Mouse (Mus musculus) monocyte, adult 5-6 weeks (primary cell): Measurements from ENCODE around the gene Ndufv1. TPM values are rescaled to one million over a fixed set of nuclear protein-coding genes. Genes with fewer than 3 reads are reported as not detected.

ENCODE experiments used
- ATAC-seq: fragments of 153-309, 156-312 bp; replicated peaks from 2 replicates; pipeline ENCODE4 v1.8.0; 2017; ENCODE audit warnings: mild to moderate bottlenecking; ENCODE audit not compliant: low TSS enrichment, insufficient number of reproducible peaks, severe bottlenecking, poor library complexity, low FRiP score
- total RNA-seq: library from RNA; stranded (forward); fragments of 200-1000, 200-491, 200-594 nt; gene quantifications from 3 replicates; pipeline ENCODE4 v1.2.3, GENCODE M21; 2017

The Ndufv1 gene
- total RNA-seq, 1 experiment from 2014 or later, result 108 TPM

DNA sequence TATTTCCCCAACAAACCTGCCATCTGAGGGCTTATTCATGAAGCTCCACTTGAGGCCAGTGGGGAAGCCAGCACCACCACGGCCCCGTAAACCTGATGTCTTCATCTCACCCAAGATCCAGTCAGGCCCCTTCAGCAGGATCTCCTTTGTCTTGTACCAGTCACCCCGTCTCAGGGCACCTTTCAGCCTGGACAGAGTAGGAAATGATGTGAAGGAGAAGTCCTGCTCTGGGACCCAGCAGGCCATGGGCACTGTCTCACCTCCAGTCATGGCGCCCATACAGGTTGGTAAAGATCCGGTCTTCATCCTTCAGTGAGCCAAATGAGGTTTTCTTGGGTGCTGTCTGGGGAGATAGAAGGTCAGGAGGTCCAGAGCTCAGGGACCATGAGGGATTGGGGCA is 1.5 kb downstream of the Ndufv1 start:
- no peak for ATAC-seq

GRCm38 (mm10) chr19:4005971-4006370 is 6.6 kb downstream of the Ndufv1 start:
- no peak for ATAC-seq

DNA sequence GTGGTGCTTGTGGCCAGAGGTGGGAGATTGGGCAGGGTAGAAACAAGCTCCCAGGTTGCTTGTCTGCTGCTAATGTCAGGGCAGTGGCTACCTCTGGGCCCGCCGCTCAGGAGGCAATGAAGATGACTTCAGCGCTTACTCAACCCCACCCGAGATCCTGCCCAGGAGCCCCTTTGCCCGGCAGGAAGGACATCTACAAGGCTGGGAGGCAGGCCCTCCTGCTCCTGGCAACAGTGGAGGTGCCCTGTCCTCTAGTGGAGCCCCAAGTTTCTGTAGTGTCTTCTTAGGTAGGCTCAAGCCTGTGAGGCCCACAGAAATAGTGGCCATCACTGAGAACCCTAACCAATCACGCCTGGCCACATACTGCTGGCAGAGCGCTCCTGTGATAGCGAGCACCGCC is 7.5 kb downstream of the Ndufv1 start:
- ATAC-seq, result no peak

DNA sequence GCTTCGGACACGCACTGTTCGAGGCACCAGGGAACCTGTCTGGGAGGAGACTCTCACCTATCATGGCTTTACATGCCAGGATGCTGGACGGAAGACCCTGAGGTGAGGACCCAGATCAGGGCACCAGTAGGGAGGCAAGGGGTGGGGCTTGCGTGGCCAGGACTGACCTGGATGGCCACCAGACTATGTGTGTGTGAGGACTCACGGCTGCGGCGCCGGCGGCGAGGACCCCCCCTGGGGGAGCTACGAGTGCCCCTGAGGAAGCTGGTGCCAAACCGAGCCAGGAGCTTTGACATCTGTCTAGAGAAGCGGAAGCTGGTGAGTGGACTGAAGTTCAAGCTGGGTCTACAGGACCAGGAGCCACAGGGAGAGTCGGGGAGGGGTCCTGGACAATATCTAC is 8.3 kb downstream of the Ndufv1 start:
- no peak for ATAC-seq

- ATAC-seq, result no peak
Measured at GRCm38 (mm10) chr19:4003641-4004040, 9.0 kb downstream of the Ndufv1 start.

- no peak for ATAC-seq
Measured at GRCm38 (mm10) chr19:4003112-4003511, 9.5 kb downstream of the Ndufv1 start, which contains the start of gene Doc2g. Doc2g (plus strand) TSS chr19:4003313.

GRCm38 (mm10) chr19:4001752-4002151 is 10.9 kb downstream of the Ndufv1 start:
- no peak for ATAC-seq

DNA sequence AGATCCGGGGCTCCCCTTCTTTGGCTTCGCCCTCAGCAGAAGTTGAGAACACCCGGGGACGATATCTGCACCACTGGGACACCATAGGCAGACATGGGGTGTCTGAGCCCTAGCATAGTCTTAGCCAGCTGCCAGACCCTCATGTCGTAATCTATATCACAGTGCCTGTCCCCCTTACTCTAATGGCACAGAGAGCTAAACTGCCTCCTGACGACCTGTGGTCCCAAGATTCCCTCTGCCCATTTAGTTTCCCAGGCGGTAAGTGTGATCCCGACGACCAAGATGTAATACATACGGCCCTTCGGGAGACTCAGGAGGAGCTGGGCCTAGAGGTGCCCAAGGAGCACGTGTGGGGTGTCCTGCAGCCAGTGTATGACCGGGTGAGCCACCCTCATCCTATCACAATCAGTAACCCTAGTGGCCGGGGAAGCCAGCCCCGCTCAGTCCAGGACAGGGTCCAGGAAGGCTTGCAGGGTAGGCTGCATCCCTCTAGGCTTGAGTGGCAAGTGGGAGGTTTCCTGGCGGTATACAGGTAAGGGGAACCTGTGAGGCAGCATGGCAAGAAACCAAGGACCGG is 11.6 kb downstream of the Ndufv1 start:
- ATAC-seq, result no peak

GRCm38 (mm10) chr19:4000119-4000900 is 12.3 kb downstream of the Ndufv1 start, which contains the start of the genes Nudt8 and Gm49405:
Nudt8 (plus strand) TSS chr19:4000580.
Gm49405 (plus strand) TSS chr19:4000626.
- peak; percentile 88 for ATAC-seq

DNA sequence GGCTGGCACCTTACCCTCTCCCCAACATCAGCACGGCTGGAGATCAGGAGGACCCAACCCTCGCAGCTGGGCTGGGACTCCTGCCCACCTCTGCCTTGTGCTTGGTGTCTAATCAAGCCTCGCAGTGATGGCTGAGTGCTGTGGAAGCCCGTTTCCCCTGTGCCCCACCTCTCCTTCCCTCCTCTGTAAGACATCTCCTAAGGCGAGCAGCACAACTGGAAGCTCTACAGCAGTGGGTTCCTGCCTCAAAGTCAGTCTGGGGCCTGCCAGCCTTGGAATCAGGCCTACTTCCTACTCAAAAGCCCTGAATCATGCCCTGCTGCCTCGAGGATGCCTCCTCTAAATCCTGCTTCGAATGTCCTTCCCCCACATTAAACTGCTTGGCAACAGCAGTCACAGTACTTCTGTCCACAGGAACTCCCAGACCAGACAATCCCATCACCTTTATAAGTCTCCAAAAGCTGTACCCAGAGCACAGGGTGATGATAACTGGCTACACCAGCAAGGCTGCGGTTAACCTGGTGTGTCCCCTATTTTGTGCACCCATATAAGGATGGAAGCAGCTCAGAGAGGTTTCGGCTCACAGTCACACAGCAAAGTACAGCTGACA is 13.4 kb downstream of the Ndufv1 start:
- ATAC-seq, result no peak

DNA sequence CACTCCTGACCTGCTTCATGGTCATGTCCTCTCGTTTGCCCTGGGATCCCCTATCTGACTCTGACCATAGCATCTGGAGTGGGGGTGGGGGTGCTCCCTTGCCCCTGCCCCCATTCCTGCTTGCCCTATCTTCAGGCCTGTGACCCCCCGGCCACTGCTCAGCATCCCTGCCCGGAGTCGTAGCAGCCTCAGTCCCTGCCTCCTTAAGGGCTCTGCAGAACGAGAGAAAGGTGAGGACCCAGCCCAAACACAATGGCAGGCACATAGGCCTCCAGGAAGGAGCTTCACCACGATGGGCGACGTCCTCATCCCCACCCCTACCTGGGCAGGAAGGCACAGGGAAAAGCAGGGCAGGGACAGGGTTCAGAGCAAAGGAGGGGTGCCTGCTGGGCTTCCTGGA is 14.3 kb downstream of the Ndufv1 start:
- no peak for ATAC-seq

DNA sequence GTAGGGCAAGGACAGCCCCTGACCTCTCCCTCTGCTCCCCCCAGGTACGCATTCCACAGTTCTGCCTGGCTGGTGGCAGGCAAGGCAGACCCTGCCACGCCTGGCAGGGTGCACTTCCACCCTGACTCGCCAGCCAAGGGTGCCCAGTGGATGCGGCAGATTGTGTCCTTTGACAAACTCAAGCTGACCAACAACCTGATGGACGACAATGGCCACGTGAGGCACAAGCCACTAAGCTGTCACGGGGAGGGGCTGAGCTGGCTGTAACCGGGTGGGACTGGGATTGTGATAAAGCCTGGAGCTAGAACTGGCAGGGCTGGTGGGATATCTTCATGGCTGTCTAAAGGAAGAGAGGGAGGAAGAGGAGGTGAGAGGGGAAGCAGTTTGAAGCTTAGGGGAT is 15.4 kb downstream of the Ndufv1 start:
- no peak for ATAC-seq

- ATAC-seq, result no peak
Measured at GRCm38 (mm10) chr19:3996747-3997146, 15.9 kb downstream of the Ndufv1 start.

DNA sequence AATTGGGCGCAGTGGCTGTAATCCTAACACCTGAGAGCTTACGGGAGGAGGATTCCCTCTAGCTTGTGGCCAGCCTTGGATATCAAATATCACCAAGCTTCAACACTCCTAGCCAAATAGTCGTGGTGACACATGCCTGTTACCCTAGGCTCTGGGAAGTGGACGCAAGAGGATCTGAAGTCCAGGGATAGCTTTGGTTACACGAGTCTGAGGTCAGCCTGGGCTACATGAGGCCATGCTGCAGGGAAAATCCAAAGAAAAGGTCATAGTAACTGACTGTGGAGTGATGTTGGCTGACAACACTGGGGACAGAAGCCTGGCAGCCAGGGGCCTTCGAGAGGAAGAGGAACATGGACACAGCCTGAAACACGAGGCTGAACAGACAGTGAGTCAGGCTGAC is 16.5 kb downstream of the Ndufv1 start:
- ATAC-seq, result no peak

GRCm38 (mm10) chr19:3995505-3995904 is 17.1 kb downstream of the Ndufv1 start:
- ATAC-seq, result no peak

DNA sequence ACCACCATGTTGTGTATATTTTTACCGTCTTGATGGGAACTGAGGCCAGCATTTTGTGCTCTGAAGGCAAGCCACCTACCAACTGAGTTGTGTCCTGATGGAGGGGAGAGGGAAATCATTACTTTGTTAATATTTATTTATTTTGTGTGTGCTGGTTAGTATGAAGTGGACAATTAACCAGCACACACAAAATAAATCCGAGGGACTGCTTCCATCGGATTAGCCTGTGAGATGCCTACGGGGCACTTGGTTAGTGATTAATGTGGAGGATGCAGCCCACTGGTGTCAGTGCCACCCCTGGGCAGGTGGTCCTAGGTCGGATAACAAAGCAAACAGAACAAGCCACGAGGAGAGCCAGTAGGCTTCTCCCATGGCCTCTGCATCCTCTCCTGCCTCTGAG is 17.7 kb downstream of the Ndufv1 start:
- ATAC-seq, result no peak

GRCm38 (mm10) chr19:3992416-3992815 is 20.2 kb downstream of the Ndufv1 start, which contains the start of gene Tbx10:
Tbx10 (plus strand) TSS chr19:3992752.
- ATAC-seq, result no peak

GRCm38 (mm10) chr19:3991966-3992365 is 20.6 kb downstream of the Ndufv1 start:
- ATAC-seq, result no peak

DNA sequence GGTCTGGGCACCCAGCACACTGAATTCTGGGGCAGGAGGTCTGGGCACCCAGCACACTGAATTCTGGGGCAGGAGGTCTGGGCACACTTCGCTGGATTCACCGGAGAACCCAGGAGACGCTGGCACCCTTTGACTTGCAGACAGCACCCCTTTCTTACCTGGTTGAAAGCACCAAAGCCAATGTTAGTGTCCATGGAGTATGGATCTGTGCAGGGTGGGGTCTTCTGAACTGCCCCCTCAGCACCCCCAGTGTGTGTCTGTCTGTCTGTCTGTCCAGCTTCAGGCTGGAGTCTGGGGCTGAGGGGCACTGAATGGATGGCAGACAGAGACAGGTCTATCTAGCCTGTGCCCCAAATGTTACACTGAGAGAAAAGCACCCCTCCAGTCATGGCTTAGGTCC is 21.0 kb downstream of the Ndufv1 start:
- ATAC-seq, result no peak

GRCm38 (mm10) chr19:3990804-3991203 is 21.8 kb downstream of the Ndufv1 start:
- ATAC-seq, result no peak
